Mouse (Mus musculus) C2C12 (cell line): ENCODE results near the gene Lhcgr.

ENCODE experiments used
- CEBPB ChIP-seq: IDR thresholded peaks from one replicate; pipeline ENCODE4 v1.6.1; 2011; ENCODE audit warnings: low read depth, mild to moderate bottlenecking, control low read depth, moderate library complexity
- CTCF ChIP-seq: IDR thresholded peaks from one replicate; pipeline ENCODE4 v1.5.1; 2011; ENCODE audit not compliant: control insufficient read depth, insufficient read depth, insufficient read length
- FOSL1 ChIP-seq: IDR thresholded peaks from one replicate; pipeline ENCODE4 v1.8.0; 2011; ENCODE audit warnings: mild to moderate bottlenecking, low read length; ENCODE audit not compliant: poor library complexity, insufficient read depth, severe bottlenecking
- MAX ChIP-seq: IDR thresholded peaks from one replicate; pipeline ENCODE4 v1.6.1; 2011; ENCODE audit warnings: mild to moderate bottlenecking, control low read depth
- MYOD1 ChIP-seq: IDR thresholded peaks from one replicate; pipeline ENCODE4 v1.6.1; 2011; ENCODE audit warnings: low read depth; ENCODE audit not compliant: control insufficient read depth, insufficient read length
- MYOG ChIP-seq: IDR thresholded peaks from one replicate; pipeline ENCODE4 v1.6.1; 2011; ENCODE audit not compliant: control insufficient read depth, insufficient read length; ENCODE audit errors: extremely low read depth
- USF1 ChIP-seq: IDR thresholded peaks from one replicate; pipeline ENCODE4 v1.6.1; 2011; ENCODE audit warnings: low read depth, mild to moderate bottlenecking, control low read depth, moderate library complexity

DNA sequence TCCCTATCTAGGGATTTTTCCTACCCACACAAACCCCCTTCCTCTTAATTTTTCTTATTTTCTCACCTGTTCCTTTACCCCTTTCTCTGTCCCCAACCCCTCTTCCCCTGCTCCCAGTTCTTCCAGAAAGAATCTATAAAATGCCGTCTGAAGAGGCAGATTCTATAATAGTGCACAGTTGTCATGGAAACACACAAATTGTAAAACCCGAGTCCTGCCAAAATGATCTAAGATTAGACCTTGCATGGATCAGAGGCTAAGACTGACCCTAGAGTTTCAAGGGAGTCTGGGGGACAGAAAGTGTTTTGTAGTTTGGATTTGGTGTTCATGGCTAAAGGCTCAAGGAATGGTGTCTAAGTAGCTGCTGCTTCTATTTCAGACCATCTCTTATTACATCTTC, 25.8 kb upstream of the Lhcgr start:
- no peak for TF ChIP-seq CTCF
- no peak for TF ChIP-seq MYOD1
- TF ChIP-seq USF1 = no peak
- TF ChIP-seq FOSL1 = no peak
- TF ChIP-seq MAX = no peak
- no peak for TF ChIP-seq CEBPB
- TF ChIP-seq MYOG = no peak
